Mouse (Mus musculus): ENCODE data around the gene Ccdc102a.

DNA sequence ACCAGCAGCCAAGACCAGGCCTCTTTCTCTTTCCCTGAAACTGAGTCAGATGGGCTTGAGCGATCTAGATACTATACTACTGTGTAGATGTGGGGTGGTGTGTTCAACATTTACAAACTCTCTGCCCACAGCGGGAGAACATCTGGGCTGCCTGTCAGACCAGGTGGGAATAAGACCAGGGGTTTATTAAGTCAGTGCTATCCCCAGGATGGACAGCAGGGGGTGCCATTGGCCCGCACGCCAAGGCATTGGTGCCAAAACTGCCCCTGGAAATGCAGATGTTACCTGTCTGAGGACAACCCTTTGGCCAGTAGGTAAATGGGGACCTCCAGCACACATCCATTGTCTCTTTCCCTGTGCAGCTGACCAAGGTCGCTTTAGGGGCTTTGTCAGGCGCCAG lies 24.7 kb upstream of the Ccdc102a start:
- TF ChIP-seq ZNF384 (IDR thresholded peaks at IDR 0.05; ENCODE audit: low read depth, low read length) (no peak), MAFK (IDR thresholded peaks at IDR 0.05; ENCODE audit: insufficient read depth, low read depth, low read length) (no peak)

All from ES-E14 (cell line).